Mouse (Mus musculus) small intestine, adult 2 months (tissue): ENCODE measurements around the gene 1110051M20Rik. TPM values are rescaled to one million over a fixed set of nuclear protein-coding genes. Genes with fewer than 3 reads are reported as not detected.

Experiments
- H3K27ac ChIP-seq: fragments of 200-500 bp; 2 replicates; pipeline ENCODE4 v1.5.1; 2012; ENCODE audit warnings: low read depth, low read length, control low read depth, inconsistent platforms; ENCODE audit not compliant: insufficient read depth
- H3K27me3 ChIP-seq: fragments of 200-500 bp; 2 replicates; pipeline ENCODE4 v1.6.1; 2012; ENCODE audit warnings: mild to moderate bottlenecking, moderate library complexity, low read length, inconsistent platforms; ENCODE audit not compliant: control insufficient read depth, insufficient read depth
- H3K36me3 ChIP-seq: fragments of 200-500 bp; 2 replicates; pipeline ENCODE4 v1.6.1; 2012; ENCODE audit warnings: mild to moderate bottlenecking, low read length, control low read depth, inconsistent platforms; ENCODE audit not compliant: control insufficient read depth, insufficient read depth
- H3K4me1 ChIP-seq: fragments of 200-500 bp; 2 replicates; pipeline ENCODE4 v1.6.1; 2012; ENCODE audit warnings: low read length, inconsistent platforms, mixed read lengths; ENCODE audit not compliant: control insufficient read depth, insufficient read depth, insufficient read length
- H3K4me3 ChIP-seq: fragments of 200-500 bp; 2 replicates; pipeline ENCODE4 v1.5.1; 2012; ENCODE audit warnings: low read depth, mild to moderate bottlenecking, control low read depth, inconsistent platforms, low read length, moderate library complexity
- CTCF ChIP-seq: fragments of 200-500 bp; IDR thresholded peaks from 2 replicates; pipeline ENCODE4 v1.5.1; 2012; ENCODE audit warnings: low read depth, mild to moderate bottlenecking, control low read depth, inconsistent platforms, low read length, moderate library complexity, mixed read lengths; ENCODE audit not compliant: insufficient replicate concordance, insufficient read length; ENCODE audit errors: extremely low read depth
- POLR2A ChIP-seq: fragments of 200-500 bp; IDR thresholded peaks from 2 replicates; pipeline ENCODE4 v1.6.1; 2012; ENCODE audit warnings: low read depth, mild to moderate bottlenecking, control low read depth, inconsistent platforms, low read length, moderate library complexity
- WGBS: fragments of 180-500 bp; shearing (Covaris S2); methylation state at CpG from one replicate; pipeline ENCODE4 v1.1.7; 2018; 5-methylcytosine and 5-hydroxymethylcytosine counted together
- polyA plus RNA-seq: library from polyadenylated mRNA; depleted of rRNA; stranded (reverse); fragments of >200 nt; gene quantifications from 2 replicates; pipeline ENCODE4 v1.2.3, GENCODE M21; 2012

The 1110051M20Rik gene
- polyA plus RNA-seq, 1 experiment: 3.9 TPM

DNA sequence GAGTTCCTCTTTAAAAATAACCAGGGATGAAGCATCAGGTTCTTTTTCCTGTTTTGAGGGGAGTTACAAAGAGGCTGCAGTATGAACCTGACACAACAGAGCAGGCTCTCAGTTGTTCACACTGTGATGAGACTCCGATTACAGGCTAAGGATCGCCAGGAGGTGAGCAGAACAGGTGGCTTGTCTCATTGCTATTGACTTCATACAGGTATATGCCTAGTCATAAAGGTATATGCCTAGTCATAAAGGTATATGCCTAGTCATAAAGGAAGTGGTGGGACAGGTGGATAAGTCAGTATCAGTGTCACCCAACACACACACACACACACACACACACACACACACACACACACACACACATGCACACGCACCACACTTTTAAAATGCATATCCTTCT, 115.8 kb downstream of the 1110051M20Rik start:
- WGBS: 54% methylated on average over 3 of the region's 3 CpGs
- Histone ChIP-seq H3K4me3 (no peak overlapping the region), H3K27ac (0 out of 2 replicates have a peak overlapping the region, but pooled peaks have one; percentile 7), H3K4me1 (peaks cover 13% of the 10 kb centered on the region; the same call in 1 of the 2 replicates), H3K27me3 (no peaks in the 10 kb centered on the region), H3K36me3 (no peaks in the 10 kb centered on the region)
- TF ChIP-seq POLR2A (no peak), CTCF (no peak)

DNA sequence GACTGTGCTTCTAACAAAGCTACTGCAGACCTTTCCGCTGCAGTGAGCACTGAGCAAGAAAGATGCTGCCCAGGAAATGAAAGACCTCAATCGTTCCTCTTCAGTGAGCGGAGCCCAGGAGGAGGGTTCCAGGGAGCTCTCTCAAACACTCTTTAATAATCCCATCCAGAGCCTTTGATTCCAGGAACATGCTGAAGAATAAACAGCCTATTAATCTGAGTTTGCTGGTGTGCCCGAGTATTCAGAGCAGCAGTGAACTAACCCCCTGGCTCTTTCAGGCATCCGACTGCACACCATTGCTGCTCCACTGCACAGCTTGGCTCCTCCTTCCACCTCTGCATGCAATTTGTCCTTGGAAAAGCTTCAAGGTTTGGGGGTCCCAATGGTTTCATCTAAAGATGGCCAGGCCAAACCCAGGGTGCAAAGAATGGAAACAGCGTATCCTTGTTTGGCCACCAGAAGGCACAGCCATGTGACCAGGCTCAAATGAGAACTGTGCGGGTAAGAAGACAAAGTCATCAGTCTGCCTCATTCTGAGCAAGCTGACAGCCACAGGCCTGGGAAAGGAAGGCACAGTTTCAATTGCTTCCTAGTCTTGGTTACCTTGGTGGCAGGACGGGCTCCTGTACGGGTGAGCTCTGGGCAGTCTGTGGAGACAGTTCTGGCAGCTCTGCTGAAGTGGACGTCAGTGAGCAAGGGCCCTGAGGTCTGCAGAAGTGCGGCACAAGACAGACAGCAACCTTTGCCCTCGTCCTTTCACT, 116.4 kb downstream of the 1110051M20Rik start:
- Histone ChIP-seq H3K4me1 (peaks cover 14% of the 10 kb centered on the region; the same call in 1 of the 2 replicates), H3K27me3 (no peaks in the 10 kb centered on the region), H3K27ac (0 out of 2 replicates have a peak overlapping the region, but pooled peaks have one; percentile 7), H3K4me3 (no peak overlapping the region), H3K36me3 (no peaks in the 10 kb centered on the region)
- WGBS: 38% methylated on average over 12 of the region's 12 CpGs
- TF ChIP-seq POLR2A: no peak
- no peak for TF ChIP-seq CTCF

DNA sequence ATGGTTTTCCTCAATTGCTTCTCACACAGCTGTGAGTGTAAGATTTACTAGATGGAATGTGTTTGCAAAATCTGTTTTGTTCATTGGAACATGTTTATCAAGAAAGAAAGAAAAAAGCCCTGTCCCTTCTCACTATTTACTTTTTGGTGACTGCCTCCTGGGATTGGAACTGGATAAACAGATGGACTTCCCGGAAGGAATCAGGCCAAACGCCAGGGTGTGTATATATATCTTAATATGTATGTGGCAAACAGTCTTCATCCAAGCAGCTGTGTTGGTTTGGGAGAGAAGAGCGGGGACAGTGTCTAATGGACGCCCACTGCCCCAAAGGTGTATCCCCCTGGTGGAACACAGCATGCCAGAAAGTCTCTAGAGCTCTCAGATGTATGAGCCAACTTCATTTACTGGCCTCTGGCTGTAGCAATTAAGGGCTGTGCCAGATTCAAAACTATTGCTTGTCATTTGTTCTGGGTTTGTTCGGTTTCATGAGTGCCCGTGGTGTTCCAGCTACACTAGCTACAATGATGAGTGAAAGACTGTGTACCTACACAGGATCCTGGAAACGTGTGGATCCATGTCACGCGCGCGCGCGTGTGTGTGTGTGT, 117.7 kb downstream of the 1110051M20Rik start:
- no peaks in the 10 kb centered on the region for H3K27me3 ChIP-seq
- no peak overlapping the region for H3K4me3 ChIP-seq
- no peaks in the 10 kb centered on the region for H3K36me3 ChIP-seq
- peaks cover 18% of the 10 kb centered on the region; the same call in 1 of the 2 replicates for H3K4me1 ChIP-seq
- 62% methylated on average over 13 of the region's 13 CpGs for whole genome bisulfite sequencing
- H3K27ac ChIP-seq: peak overlapping the region; percentile 33
- TF ChIP-seq POLR2A (no peak), CTCF (no peak)

DNA sequence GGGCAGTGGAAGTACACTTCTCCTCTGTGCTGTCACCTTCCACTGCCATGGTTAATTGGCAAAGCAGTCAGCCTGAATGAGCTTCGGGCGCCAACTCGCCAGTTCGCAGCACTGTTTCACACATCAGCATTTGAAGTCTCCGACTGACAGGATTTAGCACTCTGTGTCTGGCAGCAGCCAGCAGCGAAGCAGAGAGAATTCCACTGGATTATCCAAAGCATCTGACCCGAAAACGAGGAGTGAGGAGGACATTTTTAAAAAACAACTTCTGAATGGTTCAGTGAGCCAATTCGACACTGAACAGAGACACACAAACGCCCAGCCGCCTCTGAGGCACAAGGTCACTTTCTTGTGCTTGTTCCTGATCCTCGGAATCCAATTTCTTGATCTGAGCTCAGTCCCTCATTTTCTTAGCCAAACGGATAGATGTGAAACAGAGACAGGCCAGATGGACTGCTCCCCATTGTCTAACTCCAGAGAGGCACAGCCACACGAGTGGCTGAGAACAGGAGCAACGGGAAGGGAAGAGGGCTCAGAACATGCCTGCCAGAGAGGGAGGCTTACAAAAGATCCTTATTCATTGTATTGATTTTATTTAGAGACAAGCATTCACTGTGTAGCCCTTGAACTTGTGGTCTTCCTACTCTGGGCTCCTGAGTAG, 119.6 kb downstream of the 1110051M20Rik start:
- Histone ChIP-seq H3K27me3 (no peaks in the 10 kb centered on the region), H3K36me3 (no peaks in the 10 kb centered on the region), H3K4me3 (no peak overlapping the region), H3K27ac (no peak overlapping the region), H3K4me1 (peaks cover 28% of the 10 kb centered on the region; the same call in 1 of the 2 replicates)
- no peak for TF ChIP-seq CTCF
- TF ChIP-seq POLR2A: peak; percentile 22; the same call in 1 of the 2 replicates
- whole genome bisulfite sequencing: 87% methylated on average over 15 of the region's 15 CpGs

DNA sequence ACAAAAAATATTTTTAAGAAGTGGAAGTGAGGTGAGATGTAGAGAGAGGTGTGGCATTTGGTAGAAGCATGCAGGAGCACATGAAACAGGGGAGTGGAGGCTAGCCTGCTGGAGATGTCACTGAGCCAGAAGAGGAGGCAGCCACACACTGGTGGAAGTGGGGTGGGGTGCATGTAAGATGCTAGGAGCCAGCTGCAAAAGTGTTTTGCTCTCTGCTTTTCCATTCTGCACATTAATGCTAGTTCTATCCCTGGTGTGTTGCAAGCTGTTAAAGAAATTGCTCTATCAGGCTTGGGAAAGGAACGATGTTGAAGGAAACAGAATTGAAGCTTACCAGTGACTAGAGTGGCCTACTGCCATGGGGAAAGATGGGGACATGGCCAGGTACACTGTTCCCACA, 120.2 kb downstream of the 1110051M20Rik start:
- 82% methylated on average over 1 of the region's 1 CpGs for WGBS
- H3K27ac ChIP-seq: no peak overlapping the region
- TF ChIP-seq CTCF: no peak
- TF ChIP-seq POLR2A: no peak

DNA sequence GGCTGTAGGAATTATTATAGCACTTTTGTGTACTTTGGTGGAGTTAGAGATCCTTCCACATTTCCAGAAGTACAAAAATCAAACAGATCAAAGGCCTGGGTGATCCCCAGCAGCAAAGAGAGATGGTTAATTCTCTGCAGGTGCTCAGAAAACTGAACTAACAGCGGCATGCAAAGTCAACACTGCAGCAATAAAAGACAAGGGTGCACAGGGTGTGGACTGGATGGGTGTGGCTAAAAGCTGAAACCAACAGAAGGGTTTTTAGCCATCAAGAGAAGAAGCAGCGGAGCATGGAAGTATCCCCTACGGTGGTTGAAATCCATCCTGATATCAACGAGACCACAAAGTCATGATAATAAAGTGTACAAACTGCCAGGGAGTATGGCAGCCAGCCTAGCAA, 122.0 kb downstream of the 1110051M20Rik start:
- no peaks in the 10 kb centered on the region for H3K36me3 ChIP-seq
- TF ChIP-seq CTCF: no peak
- TF ChIP-seq POLR2A: no peak
- peaks cover 20% of the 10 kb centered on the region; the same call in 1 of the 2 replicates for H3K4me1 ChIP-seq
- no peaks in the 10 kb centered on the region for H3K27me3 ChIP-seq
- H3K27ac ChIP-seq: peak overlapping the region; percentile 68
- H3K4me3 ChIP-seq: no peak overlapping the region
- WGBS: 21% methylated on average over 4 of the region's 4 CpGs

More for the DNA sequence above, 120.2 kb downstream of the 1110051M20Rik start:
- H3K36me3 ChIP-seq: no peaks in the 10 kb centered on the region
- peaks cover 28% of the 10 kb centered on the region; the same call in 1 of the 2 replicates for H3K4me1 ChIP-seq
- no peak overlapping the region for H3K4me3 ChIP-seq
- H3K27me3 ChIP-seq: no peaks in the 10 kb centered on the region
